Mouse (Mus musculus): ENCODE results near the gene Grrp1.

The Grrp1 gene

GRCm38 (mm10) chr4:134268102-134268655, 14.3 kb upstream of the Grrp1 start:
- peak; percentile 92 for DNase-seq

- peak; percentile 85 for DNase-seq
Observed at GRCm38 (mm10) chr4:134265860-134266585, 12.1 kb upstream of the Grrp1 start.

- DNase-seq = peak; percentile 93
Observed at GRCm38 (mm10) chr4:134263191-134263590, 9.3 kb upstream of the Grrp1 start.

- no peak for DNase-seq
Observed at GRCm38 (mm10) chr4:134258354-134258753, 4.4 kb upstream of the Grrp1 start.

- DNase-seq = peak; percentile 95
Observed at GRCm38 (mm10) chr4:134257198-134258009, 3.5 kb upstream of the Grrp1 start.

DNA sequence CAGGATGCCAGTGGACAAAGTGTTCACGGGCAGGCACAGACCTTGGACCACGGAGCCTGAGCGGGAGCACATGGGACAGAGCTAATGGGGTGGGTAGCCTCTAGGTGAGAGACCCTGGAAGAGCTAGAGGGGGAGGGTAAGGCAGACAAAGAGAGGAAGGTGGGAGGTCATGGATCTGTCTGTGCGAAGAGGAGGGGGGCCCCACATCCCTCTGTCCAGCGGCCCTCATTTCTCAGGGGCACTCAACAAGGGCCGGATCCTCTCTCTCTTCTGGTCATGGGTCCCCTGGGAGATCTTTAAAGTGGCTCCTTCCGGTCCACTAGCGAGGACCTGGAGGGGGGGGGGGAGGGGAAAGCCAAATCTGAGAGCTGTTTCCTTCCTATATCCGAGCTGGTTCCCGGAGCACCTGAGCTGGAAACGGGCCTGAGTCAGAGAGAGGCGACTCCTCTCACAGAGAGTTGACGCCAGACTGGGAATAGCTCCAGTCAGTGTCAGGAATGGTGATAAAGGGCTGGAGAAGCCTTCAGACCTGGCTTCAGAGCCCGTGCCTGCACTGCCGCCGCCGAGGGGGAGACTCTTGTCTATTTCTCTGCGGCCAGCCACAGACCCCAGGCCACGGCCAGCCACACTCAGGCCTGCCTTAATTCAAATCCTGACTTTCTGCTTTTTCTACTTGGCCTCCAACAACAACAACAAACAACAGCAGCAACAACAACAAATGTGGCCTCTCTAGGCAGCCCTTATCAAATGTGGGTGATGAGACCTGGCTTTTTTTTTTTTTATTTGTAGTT, 2.7 kb upstream of the Grrp1 start:
- peak; percentile 96 for DNase-seq

GRCm38 (mm10) chr4:134255854-134256253, 1.9 kb upstream of the Grrp1 start:
- peak; percentile 96 for DNase-seq

GRCm38 (mm10) chr4:134254835-134255234, 929 bp upstream of the Grrp1 start:
- peak; percentile 74 for DNase-seq

DNA sequence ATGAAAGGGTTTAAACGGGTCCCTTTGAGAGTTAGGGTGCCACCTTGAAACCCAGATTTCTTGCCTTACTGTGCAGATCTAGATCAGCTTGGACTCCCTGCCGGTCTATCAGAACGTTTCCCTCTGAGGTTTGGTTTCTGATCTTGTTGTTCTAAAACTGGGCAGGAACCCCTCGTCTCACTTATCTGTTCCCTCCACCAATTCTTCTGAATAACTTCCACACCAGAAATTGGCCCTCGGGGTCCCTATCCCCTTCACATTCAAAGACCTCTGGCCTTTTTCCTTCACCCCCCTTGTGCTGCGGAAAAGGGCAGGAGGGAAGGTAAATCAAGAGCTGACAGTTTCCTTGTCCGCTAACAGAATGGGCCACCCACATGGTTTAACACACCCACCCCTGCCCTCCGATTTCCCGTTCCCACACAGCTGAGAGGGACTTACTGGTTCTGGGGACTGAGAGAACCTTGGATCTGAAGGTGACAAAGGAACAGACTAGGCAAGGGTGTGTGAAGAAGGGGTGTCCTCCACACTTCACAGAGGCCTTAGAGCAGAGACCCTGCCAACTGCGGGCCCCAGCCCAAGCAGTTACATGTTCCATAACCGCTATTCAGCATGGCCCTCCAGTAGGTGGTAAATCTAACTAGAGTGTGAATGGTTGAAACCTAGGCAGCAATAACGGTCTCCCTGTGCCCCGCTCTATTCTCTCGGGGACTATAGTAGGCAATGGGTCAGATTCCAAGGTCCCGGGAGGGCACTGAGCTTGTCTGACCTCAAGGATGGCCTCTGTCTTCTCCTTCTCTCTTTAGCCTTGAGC, 790 bp downstream of the Grrp1 start:
- peak; percentile 91 for DNase-seq

DNA sequence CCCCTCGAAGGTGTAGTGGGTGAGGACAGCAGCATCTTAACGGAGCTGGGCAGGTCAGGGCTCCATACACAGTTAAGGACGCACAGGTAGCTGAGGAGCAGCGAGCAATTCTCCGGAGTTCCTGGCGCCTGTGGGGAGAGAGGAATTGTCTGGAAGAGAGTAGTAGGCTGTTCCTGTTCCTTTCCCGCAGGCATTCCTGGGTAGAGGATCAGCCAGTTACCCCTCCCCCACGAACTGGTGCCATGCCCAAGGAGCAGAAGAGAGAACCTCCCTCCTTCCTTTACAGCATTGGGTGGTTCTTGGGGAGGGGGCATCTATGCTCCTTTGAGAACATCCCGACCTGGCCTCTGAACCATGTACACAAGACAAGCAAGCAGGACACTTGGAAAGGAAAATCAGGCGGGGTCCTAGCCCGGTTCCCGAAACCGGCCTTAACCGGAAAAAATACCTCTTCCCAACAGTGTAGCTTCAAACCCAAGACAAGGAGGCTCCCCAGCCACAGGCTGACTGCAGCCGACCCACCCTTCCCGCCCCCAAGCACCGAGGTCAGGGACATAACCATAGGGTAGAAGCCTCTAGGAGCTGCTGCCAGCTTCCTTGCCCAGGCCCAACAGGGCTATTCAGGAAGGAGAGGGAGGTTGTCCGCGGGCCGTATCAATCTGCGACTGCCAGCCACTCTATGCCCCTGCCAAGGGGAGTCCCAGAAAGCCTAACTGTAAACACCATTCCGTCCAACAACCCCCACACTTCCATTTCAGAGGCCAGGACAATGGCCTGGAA, 1.6 kb downstream of the Grrp1 start:
- DNase-seq = peak; percentile 93

- peak; percentile 94 for DNase-seq
Observed at GRCm38 (mm10) chr4:134251241-134252130, 2.4 kb downstream of the Grrp1 start.

GRCm38 (mm10) chr4:134250930-134251240, 3.0 kb downstream of the Grrp1 start:
- no peak for DNase-seq

DNA sequence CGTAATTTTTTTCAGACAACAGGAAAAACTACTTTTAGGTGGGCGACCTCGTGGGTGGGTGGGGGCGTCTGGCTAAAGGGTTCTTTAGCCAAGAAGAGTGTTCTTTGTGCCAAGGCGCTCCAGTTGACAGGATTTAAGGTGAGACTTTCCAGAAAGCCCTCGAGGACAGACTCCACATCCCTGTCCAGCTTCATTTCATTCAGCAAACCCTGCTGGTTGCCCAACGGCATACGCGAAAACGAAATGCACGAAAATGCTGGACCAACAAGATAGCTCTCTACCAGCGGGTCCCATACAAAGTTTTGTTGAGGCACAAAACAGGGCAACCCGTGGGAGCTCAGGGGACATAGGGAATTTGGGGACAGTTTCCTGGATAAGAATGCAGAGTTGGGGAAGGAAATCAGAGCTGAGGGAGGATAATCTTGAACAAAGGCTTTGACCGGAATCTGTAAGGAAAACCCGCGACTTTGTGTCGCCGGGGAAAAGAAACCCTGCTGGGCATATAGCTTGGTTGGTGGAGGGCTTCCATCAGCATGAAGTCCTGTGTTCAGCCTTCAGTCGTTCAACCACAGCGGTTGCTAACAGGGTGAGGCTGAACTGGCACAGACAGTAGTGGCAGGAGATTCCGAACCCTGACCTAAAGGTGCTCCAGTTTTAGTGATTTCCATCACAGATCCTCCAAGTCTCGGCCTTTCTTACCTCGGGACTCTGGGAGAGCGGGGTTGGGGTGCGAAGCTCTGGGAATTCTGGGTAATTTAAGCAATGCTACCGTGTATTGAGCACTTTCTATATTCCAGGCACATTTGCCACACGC, 3.6 kb downstream of the Grrp1 start:
- DNase-seq = no peak

DNA sequence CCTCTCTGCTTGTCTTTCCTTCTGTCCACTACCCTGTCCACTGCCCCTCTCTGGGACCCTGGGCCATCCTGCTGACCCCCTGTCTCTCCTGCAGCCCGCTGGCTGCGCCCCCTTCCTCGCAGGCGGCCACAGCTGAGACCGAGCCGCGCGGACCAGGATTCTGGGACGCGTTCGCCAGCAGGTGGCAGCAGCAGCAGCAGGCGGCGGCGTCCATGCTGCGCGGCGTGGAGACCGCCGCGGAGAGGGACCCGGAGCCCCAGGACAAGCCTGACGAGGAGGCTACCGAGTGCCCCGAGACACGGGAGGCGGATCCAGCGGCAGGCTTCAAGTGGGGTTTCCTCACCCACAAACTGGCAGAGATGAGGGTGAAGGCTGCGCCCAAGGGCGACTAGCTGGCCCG, 4.3 kb downstream of the Grrp1 start:
- peak; percentile 94 for DNase-seq

GRCm38 (mm10) chr4:134246719-134247258, 7.1 kb downstream of the Grrp1 start, which contains the start of gene Gm30191:
Gene Gm30191 (plus strand): TSS chr4:134246935.
- DNase-seq = peak; percentile 90

- DNase-seq = peak; percentile 88
Observed at GRCm38 (mm10) chr4:134246256-134246655, 7.7 kb downstream of the Grrp1 start.

DNA sequence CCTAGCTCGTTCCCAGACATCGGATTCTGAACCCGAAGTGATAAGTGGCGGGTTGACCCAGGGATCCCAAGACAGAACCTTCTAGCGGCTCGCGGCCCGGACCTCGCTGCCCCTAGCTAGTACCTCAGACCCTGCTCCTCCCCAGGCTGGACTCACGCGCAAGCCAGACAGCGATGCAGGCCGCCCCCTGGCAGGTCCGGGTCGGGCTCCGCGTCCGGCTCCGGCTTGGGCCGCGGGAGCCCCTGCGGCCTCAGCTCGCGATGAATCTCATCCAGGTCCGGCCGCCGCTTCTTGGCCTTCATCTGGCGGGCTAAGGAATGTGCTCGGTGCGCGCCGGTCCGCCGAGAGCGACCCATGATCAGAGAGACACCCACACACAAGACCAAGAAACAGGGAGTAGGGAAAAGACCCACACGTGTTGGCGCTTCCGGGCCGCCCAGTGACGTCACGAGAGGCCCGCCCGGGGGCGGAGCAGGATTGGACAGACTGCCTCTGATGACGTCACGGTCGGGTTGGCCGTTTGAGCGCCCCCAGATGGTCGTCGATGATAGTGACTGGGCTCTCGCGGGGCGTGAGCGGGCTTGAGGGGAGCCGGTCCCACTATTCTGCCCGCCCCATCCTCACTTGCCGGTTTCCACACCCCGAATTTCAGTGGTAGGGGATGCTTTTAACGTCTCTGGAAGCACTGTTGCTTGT, 8.6 kb downstream of the Grrp1 start, which contains the start of gene Zfp593:
Zfp593 (minus strand) TSS at position 445 of the 696 bp plus-strand sequence.
- peak; percentile 99 for DNase-seq

- no peak for DNase-seq
Observed at GRCm38 (mm10) chr4:134243516-134244250, 10.2 kb downstream of the Grrp1 start, which contains the start of gene E130218I03Rik. Gene E130218I03Rik (plus strand): TSS chr4:134243662.

Data from heart, adult 11 months (tissue).